Mouse (Mus musculus) bone marrow, adult 2 months (tissue): ENCODE measurements at regions not wholly inside any gene's neighbourhood (a gene's known extent, or its start where the extent isn't known, plus 50 kb on each side); places are given as distances from the start of the nearest gene placed in this dataset.

Source experiments
- CTCF ChIP-seq: fragments of 200-500 bp; IDR thresholded peaks from 2 replicates; pipeline ENCODE4 v1.5.1; 2011; ENCODE audit warnings: low read length, control low read depth; ENCODE audit not compliant: control insufficient read depth, insufficient read depth
- POLR2A ChIP-seq: fragments of 200-500 bp; IDR thresholded peaks from 2 replicates; pipeline ENCODE4 v1.6.1; 2011; ENCODE audit warnings: low read depth, mild to moderate bottlenecking, control low read depth, low read length, borderline replicate concordance; ENCODE audit not compliant: control insufficient read depth

GRCm38 (mm10) chr10:118006827-118007550 lies 134.6 kb upstream of the Mdm1 start:
- no peak for TF ChIP-seq CTCF
- no peak for TF ChIP-seq POLR2A
